Mouse (Mus musculus): ENCODE data around the gene Ankrd6.

DNA sequence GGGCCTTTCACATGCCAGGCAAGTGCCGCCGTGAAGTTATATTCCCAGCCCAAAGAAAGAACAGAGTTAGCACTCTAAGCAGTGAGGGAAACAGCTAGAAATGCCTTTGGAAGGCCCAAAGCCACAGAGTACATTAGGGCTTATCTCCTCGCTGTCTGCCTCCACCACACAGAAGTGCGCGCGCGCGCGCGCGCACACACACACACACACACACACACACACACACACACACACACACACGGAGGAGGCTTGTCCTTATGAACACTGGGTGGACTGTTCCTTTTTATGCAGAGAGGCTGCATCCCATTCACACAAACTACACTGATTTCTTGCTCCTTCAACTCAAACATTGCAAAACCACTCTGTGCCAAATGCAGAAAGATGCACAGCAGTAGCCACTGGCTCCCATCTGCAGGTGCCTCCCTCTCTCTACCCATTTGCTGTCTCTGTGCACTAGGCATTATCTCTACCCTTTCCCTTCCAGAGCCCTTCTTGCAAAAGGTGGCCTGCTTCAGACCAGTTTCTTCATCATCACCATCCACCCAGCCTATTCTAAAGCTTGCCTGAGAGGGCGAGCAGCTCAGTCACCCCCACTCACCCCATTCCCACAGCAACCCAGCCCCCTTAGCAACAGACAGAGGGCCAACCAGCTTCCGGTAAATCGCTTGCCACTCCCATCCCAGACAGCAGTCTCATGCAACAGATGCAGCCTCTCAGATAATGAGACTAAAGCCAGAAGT is 88.5 kb downstream of the Ankrd6 start:
- TF ChIP-seq CTCF (IDR thresholded peaks at IDR 0.05; ENCODE audit: insufficient read depth, low read depth, low read length) (no peak), POLR2A (IDR thresholded peaks at IDR 0.05; ENCODE audit: insufficient read depth, low read depth, low read length) (no peak)
